Mouse (Mus musculus) gastrocnemius, postnatal 14 days (tissue): Measurements from ENCODE around the gene Gm42791. TPM values are rescaled to one million over a fixed set of nuclear protein-coding genes. Genes with fewer than 3 reads are reported as not detected.

Experiments used
- DNase-seq: peaks from one replicate; pipeline ENCODE4 v3.0.0; 2021; ENCODE audit warnings: mixed read lengths
- intact Hi-C: fragments of 180-260 bp; cut with DNase I; formaldehyde crosslinking; loops from one replicate; pipeline ENCODE4 v1.15.1; 2025; ENCODE audit warnings: low total_unique reads
- total RNA-seq, 2 experiments: library from RNA; stranded (reverse); gene quantifications; 2 replicates each; pipeline ENCODE4 v1.2.3; 2021

Gene Gm42791
- total RNA-seq, 2 experiments from 2014 or later, result 1.1 to 1.5 TPM

GRCm38 (mm10) chr5:148958355-148958754 lies 36.6 kb downstream of the Gm42791 start:
- intact Hi-C loops, result no loop called here
- DNase-seq, result no peak

DNA sequence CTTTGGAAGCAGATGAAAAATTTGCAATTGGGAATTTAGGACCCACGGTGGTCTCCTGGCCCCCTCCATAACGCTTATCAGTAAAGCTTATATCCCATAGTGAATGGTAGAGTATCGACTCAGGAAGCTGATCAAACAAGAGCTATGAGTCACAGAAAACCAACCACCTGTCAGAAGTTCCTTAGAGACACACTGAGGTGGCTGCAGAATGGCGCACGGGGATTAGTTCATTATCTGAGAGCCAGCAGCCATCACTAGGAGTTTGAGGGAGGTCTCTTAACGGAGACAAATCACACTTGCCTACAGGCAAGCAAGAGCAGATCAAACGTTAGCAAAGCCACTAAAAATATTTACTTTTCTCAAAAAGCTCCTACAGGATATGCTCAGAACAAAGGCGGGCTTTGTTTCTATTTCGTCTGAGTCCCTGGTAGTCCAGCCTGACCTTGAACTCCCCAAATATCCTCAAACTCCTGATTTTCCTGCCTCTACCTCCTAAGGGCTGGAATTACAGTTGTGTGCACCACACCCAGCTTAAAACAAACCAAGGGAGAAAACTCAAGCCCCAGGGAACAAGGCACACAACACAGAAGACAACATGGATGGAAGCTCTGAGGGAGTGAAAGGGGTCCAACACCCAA lies 37.9 kb downstream of the Gm42791 start:
- DNase-seq, result no peak
- intact Hi-C loops, result no loop called here

DNA sequence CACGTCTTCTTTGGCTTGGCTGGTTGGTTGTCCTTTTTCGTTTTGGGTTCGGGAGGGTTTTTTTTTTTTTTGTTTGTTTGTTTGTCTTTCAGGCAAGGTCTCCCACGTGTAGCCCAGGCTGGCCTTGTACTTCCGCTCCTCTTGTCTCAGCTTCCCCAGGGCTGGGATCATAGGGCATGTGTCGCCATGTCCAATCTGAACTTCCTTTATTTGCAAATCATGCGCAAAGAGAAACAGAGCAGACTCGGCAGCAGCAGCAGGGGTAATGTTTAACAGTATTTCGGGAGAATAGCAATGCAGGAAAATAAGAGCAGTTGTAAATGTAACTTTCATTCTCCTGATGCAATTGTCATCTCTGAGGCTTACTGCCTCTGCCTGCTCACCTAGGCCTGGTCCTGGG lies 38.9 kb downstream of the Gm42791 start:
- no peak for DNase-seq
- intact Hi-C loops, result no loop called here

GRCm38 (mm10) chr5:148955575-148955974 lies 39.4 kb downstream of the Gm42791 start:
- DNase-seq, result no peak
- intact Hi-C loops, result no loop called here

GRCm38 (mm10) chr5:148954314-148955060 lies 40.5 kb downstream of the Gm42791 start:
- intact Hi-C loops, result no loop called here
- peak; percentile 43 for DNase-seq

- intact Hi-C loops, result no loop called here
- DNase-seq, result peak; percentile 80
Observed at GRCm38 (mm10) chr5:148953098-148953497, 41.8 kb downstream of the Gm42791 start.

DNA sequence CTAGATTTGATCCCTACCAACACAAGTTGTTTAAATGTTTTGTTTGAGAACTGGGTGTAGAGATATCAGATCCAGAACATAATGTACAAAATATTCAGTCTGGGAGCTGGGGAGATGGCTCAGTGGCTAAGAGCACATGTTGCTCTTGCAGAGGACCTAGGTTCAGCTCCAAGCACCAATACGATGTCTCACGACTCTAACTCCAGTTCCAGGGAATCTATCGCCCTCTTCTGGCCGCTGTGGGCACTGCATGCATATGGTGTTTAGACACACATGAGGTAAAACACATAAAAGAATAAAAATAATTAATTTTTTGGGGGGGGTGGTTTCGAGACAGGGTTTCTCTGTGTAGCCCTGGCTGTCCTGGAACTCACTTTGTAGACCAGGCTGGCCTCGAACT lies 42.5 kb downstream of the Gm42791 start:
- DNase-seq, result no peak
- intact Hi-C loops, result no loop called here

- intact Hi-C loops, result no loop called here
Observed at GRCm38 (mm10) chr5:148951360-148951759, 43.6 kb downstream of the Gm42791 start.

DNA sequence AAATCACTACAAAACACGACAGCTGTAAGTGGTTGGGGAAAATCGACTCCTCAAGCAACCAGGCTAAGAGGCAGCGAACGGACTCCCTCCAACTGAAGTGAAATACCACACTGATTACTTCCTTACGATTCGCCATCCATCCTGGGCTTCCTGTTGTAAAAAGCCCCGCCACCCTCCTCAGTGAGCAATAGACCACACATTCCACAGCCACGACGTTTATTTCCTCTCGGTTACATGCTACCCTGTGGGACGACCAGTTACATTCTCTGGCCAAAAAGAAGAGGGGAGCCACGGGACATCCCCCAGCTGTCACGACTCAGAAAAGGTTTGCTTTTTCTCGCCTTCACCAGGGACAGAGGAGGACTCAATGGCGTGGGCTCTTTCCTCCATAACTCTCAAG lies 44.9 kb downstream of the Gm42791 start:
- intact Hi-C loops, result no loop called here

More at GRCm38 (mm10) chr5:148951360-148951759, 43.6 kb downstream of the Gm42791 start:
- no peak for DNase-seq

GRCm38 (mm10) chr5:148948577-148948976 lies 46.4 kb downstream of the Gm42791 start:
- intact Hi-C loops, result no loop called here
- DNase-seq, result no peak

More for the DNA sequence above, 44.9 kb downstream of the Gm42791 start:
- DNase-seq, result no peak

- no peak for DNase-seq
Observed at GRCm38 (mm10) chr5:148947412-148947811, 47.5 kb downstream of the Gm42791 start.

DNA sequence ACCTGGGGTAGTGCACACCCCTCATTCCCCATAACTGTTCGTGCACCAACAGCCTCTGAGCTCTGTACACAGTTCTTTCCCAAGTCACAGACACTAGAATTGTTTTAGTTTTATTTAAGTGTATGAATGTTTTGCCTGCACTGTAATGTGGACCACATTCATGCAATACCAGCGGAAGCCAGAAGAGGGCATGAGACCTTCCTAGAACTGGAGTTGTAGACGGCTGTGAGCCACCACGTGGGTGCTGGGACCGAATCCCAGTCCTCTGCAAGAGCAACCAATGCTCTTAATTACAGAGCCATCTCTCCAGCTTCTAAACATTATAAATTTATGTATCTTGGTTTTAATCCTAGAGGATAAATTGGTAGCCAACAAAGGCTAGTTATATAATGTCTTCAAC lies 48.2 kb downstream of the Gm42791 start:
- intact Hi-C loops, result no loop called here
- DNase-seq, result no peak

More at GRCm38 (mm10) chr5:148947412-148947811, 47.5 kb downstream of the Gm42791 start:
- intact Hi-C loops, result no loop called here

GRCm38 (mm10) chr5:148945735-148946134 lies 49.2 kb downstream of the Gm42791 start:
- intact Hi-C loops, result no loop called here
- no peak for DNase-seq

DNA sequence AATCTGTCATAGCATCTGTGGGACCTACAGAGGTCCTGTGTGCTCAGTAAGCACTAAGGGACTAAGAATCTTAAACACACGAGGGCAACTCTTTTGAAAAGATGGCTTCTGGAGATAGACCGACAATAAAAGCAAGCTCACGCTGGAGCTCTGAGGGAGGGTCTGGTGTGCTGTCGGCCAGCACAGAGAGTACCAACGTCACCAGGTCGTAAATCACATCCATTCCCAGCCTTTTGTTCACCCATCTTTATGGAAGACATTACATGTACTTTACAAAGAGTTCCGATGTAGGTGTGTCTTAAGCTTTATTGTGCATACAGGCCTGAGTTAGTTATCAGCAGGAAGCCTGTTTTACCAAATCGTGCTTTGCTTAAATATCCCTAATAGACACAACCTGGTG lies 50.9 kb downstream of the Gm42791 start:
- DNase-seq, result no peak
- intact Hi-C loops, result no loop called here

GRCm38 (mm10) chr5:148943444-148943843 lies 51.5 kb downstream of the Gm42791 start:
- intact Hi-C loops, result no loop called here
- no peak for DNase-seq

- DNase-seq, result no peak
Observed at GRCm38 (mm10) chr5:148942957-148943356, 52.0 kb downstream of the Gm42791 start.

DNA sequence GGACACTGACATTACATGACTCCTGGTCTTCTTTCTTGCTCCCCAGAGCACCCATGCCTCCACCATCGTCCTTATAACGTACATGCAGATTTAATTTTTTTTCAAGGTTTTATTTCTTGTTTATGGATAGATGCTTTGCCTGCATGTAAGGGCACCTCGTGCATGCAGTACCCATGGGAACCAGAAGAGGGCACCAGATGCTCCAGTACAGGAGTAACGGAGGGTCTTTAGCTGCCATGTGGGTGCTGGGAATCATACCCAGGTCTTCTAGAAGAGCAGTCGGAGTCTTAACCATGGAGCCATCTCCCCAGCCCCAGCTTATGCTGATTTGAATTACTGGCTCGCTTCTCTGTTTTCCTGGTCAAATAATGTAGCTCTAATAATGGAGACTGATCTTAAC lies 52.6 kb downstream of the Gm42791 start:
- no peak for DNase-seq
- intact Hi-C loops, result no loop called here

More at GRCm38 (mm10) chr5:148942957-148943356, 52.0 kb downstream of the Gm42791 start:
- intact Hi-C loops, result no loop called here

GRCm38 (mm10) chr5:148941867-148942266 lies 53.1 kb downstream of the Gm42791 start:
- intact Hi-C loops, result no loop called here

GRCm38 (mm10) chr5:148939948-148940382 lies 55.0 kb downstream of the Gm42791 start:
- intact Hi-C loops, result no loop called here
- DNase-seq, result peak; percentile 21

More at GRCm38 (mm10) chr5:148941867-148942266, 53.1 kb downstream of the Gm42791 start:
- DNase-seq, result no peak

- intact Hi-C loops, result no loop called here
- no peak for DNase-seq
Observed at GRCm38 (mm10) chr5:148936516-148936951, 58.4 kb downstream of the Gm42791 start.

DNA sequence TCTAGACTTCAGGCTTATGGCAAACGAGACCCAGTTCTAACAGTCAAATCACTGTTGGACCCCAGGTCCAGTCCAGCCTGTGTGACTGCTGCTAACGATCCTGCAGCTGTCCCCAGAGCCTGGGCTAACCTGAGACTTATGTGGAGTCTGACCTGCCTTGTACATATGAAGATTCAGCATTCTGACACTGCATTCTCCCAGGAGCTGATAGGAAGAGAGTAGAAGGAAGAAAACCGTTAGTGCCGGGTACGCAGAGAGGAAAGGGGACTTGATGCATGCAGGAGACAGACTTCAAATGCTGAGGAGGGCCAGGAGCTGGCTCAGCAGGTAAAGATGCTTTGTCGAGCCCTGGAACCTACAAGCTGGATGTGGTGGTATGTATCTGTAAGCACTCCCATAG lies 59.1 kb downstream of the Gm42791 start:
- intact Hi-C loops, result no loop called here
- DNase-seq, result no peak
